Mouse (Mus musculus): ENCODE measurements around the gene Pcdh8.

DNA sequence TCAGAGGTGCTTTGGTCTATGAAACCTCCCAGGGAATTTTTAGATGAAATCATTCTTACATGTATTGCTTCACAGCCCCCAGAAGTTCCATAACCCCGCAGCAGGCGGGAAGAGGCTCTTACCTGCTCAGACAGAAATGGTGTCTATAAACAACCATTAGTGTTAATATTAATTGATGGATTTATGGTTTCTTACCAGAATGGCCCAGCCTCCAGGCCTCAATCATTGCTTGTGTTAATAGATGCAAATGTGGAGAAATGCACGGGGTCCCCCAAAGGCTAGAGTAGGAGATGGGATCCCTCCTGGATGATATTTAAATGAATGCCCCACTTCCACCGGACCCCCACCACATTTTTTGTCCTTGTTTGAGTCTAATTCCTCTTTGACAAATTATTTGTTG lies 8.7 kb upstream of the Pcdh8 start:
- no peak for TF ChIP-seq CTCF (IDR thresholded peaks at IDR 0.05)
- no peak for TF ChIP-seq POLR2A (IDR thresholded peaks at IDR 0.05; ENCODE audit: insufficient read depth, low read depth, low read length)

Measured in heart, adult 2 months (tissue).